Mouse (Mus musculus): ENCODE measurements around the gene Gcgr. TPM values are rescaled to one million over a fixed set of nuclear protein-coding genes. Genes with fewer than 3 reads are reported as not detected.

Gcgr gene
- total RNA-seq, 1 experiment = 0.40 TPM

- no peak for TF ChIP-seq ZC3H11A (IDR thresholded peaks at IDR 0.05; ENCODE audit: borderline replicate concordance, low read depth, low read length)
- no peak for TF ChIP-seq ZNF384 (IDR thresholded peaks at IDR 0.05; ENCODE audit: low read depth, low read length)
- TF ChIP-seq HCFC1 (IDR thresholded peaks at IDR 0.05; ENCODE audit: borderline replicate concordance, insufficient read depth, low read length) = no peak
- TF ChIP-seq MAFK (IDR thresholded peaks at IDR 0.05; ENCODE audit: insufficient read depth, low read depth, low read length) = no peak
- Histone ChIP-seq H3K27ac (ENCODE audit: insufficient read depth, low read depth, low read length, poor library complexity, severe bottlenecking) (no peak overlapping the region), H3K4me3 (ENCODE audit: insufficient read depth in 1 of 2, low read depth in 1 of 2, low read length in 2 of 2, poor library complexity in 1 of 2, severe bottlenecking in 1 of 2) (no peak overlapping the region), H3K4me1 (ENCODE audit: control insufficient read depth in 2 of 2, insufficient read depth in 2 of 2, low read length in 2 of 2, poor library complexity in 1 of 2) (peaks cover 1 to 27% of the 10 kb centered on the region in 2 experiments; a peak in 2 of 4 replicates), H3K9me3 (ENCODE audit: control insufficient read depth, insufficient read depth, low read depth, low read length) (no peaks in the 10 kb centered on the region), H3K9ac (ENCODE audit: insufficient read depth, low read depth, low read length, poor library complexity, severe bottlenecking) (no peak overlapping the region), H3K36me3 (ENCODE audit: control insufficient read depth, insufficient read depth, low read length, poor library complexity, severe bottlenecking) (peaks cover 34% of the 10 kb centered on the region)
- DNase-seq (ENCODE audit: low read depth, low spot score) = no peak
- in situ Hi-C loops (cut with MboI; ENCODE audit: low sequenced_read_pairs in 2 of 2, unreplicated experiment in 2 of 2) = no loop called here
Observed at GRCm38 (mm10) chr11:120575940-120576339, 45.4 kb downstream of the Gcgr start.

DNA sequence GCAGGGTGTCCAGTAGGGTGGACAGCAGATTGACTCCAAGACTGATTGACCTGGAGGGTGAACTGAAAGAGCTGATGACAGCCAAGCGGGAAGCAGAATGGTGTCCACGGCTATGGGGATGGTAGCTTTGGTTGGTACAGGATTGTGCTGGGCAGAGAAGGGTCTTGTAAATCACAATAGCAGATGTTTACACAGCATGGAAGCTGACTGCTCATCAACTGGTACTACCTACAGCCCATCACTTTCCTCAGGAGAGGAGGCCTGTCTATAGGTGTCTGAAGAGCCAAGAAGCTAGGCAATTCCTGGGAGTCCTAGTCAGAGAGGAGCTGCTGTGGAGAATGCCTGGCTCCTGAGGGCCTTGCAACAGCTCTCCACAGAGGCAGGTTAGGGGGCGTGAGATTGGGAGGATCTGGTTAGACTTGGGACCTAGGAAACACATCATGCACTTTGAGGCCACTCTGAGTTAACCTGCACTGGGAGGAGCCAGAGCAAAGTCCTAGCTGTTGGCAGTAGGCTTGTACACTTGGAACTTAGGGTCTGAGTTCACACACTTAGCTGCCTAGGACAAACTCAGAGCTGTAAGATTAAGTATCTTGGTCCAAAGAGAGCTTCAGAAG lies 46.0 kb downstream of the Gcgr start:
- peaks cover 28% of the 10 kb centered on the region for H3K36me3 ChIP-seq (ENCODE audit: control insufficient read depth, insufficient read depth, low read length, poor library complexity, severe bottlenecking)
- in situ Hi-C loops (cut with MboI; ENCODE audit: low sequenced_read_pairs in 2 of 2, unreplicated experiment in 2 of 2) = no loop called here
- no peak for DNase-seq (ENCODE audit: low read depth, low spot score)
- H3K27ac ChIP-seq (ENCODE audit: insufficient read depth, low read depth, low read length, poor library complexity, severe bottlenecking) = no peak overlapping the region
- no peak overlapping the region for H3K9ac ChIP-seq (ENCODE audit: insufficient read depth, low read depth, low read length, poor library complexity, severe bottlenecking)
- no peaks in the 10 kb centered on the region for H3K9me3 ChIP-seq (ENCODE audit: control insufficient read depth, insufficient read depth, low read depth, low read length)
- H3K4me1 ChIP-seq (ENCODE audit: control insufficient read depth in 2 of 2, insufficient read depth in 2 of 2, low read length in 2 of 2, poor library complexity in 1 of 2) = peaks cover 0 to 24% of the 10 kb centered on the region in 2 experiments; a peak in 2 of 4 replicates
- no peak overlapping the region for H3K4me3 ChIP-seq (ENCODE audit: insufficient read depth in 1 of 2, low read depth in 1 of 2, low read length in 2 of 2, poor library complexity in 1 of 2, severe bottlenecking in 1 of 2)
- TF ChIP-seq HCFC1 (IDR thresholded peaks at IDR 0.05; ENCODE audit: borderline replicate concordance, insufficient read depth, low read length) (no peak), CHD2 (IDR thresholded peaks at IDR 0.05; ENCODE audit: low read depth, low read length) (no peak), ZC3H11A (IDR thresholded peaks at IDR 0.05; ENCODE audit: borderline replicate concordance, low read depth, low read length) (no peak), ZNF384 (IDR thresholded peaks at IDR 0.05; ENCODE audit: low read depth, low read length) (no peak), MAFK (IDR thresholded peaks at IDR 0.05; ENCODE audit: insufficient read depth, low read depth, low read length) (no peak)

DNA sequence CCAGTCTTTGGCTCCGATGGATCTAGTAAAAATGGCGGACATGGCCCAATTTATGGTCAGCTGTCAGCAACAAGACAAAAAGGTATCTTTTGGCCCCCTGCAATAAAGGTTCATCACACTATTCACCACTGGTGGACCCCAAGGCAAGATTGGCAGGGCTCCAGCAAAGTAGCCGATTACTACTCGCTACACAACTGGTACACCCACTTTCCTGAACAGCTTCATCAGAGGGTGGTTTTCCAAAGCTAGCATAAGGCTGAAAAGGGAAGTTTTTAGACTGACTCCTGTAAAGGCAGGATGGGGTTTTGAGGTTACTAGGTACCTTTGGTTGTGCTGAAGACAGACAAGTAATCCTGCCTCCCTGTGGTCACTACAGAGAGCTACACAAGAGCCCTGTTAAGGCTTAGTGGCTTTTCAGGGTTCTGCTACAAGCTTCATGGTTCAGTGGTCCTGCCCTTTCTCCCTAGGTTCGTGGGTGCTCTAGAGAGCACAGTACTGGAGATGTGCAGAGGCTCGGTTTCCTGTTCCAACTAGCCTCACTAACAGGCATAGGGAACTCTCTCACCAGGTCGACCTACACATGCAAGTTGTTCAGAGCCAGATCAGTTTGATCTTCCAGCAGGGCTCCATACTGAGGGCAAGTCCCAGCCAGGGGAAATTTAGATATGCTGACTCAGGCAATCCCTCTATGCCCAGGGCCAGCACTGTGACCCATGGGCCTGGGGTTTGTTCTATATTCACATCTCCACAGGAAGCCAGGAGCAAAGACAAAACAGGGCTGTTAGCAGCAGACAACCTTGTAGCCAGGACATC lies 46.9 kb downstream of the Gcgr start:
- Histone ChIP-seq H3K9me3 (ENCODE audit: control insufficient read depth, insufficient read depth, low read depth, low read length) (no peaks in the 10 kb centered on the region), H3K4me1 (ENCODE audit: control insufficient read depth in 2 of 2, insufficient read depth in 2 of 2, low read length in 2 of 2, poor library complexity in 1 of 2) (peaks cover 3 to 21% of the 10 kb centered on the region in 2 experiments), H3K27ac (ENCODE audit: insufficient read depth, low read depth, low read length, poor library complexity, severe bottlenecking) (no peak overlapping the region; the same call in 1 of the 2 replicates), H3K9ac (ENCODE audit: insufficient read depth, low read depth, low read length, poor library complexity, severe bottlenecking) (no peak overlapping the region), H3K36me3 (ENCODE audit: control insufficient read depth, insufficient read depth, low read length, poor library complexity, severe bottlenecking) (peaks cover 28% of the 10 kb centered on the region), H3K4me3 (ENCODE audit: insufficient read depth in 1 of 2, low read depth in 1 of 2, low read length in 2 of 2, poor library complexity in 1 of 2, severe bottlenecking in 1 of 2) (no peak overlapping the region)
- TF ChIP-seq ZNF384 (IDR thresholded peaks at IDR 0.05; ENCODE audit: low read depth, low read length) (no peak), ZC3H11A (IDR thresholded peaks at IDR 0.05; ENCODE audit: borderline replicate concordance, low read depth, low read length) (0 out of 2 replicates have a peak, but pooled peaks have one; percentile 3), MAFK (IDR thresholded peaks at IDR 0.05; ENCODE audit: insufficient read depth, low read depth, low read length) (peak; percentile 73), HCFC1 (IDR thresholded peaks at IDR 0.05; ENCODE audit: borderline replicate concordance, insufficient read depth, low read length) (no peak), CHD2 (IDR thresholded peaks at IDR 0.05; ENCODE audit: low read depth, low read length) (no peak)
- DNase-seq (ENCODE audit: low read depth, low spot score) = no peak
- in situ Hi-C loops (cut with MboI; ENCODE audit: low sequenced_read_pairs in 2 of 2, unreplicated experiment in 2 of 2) = no loop called here

DNA sequence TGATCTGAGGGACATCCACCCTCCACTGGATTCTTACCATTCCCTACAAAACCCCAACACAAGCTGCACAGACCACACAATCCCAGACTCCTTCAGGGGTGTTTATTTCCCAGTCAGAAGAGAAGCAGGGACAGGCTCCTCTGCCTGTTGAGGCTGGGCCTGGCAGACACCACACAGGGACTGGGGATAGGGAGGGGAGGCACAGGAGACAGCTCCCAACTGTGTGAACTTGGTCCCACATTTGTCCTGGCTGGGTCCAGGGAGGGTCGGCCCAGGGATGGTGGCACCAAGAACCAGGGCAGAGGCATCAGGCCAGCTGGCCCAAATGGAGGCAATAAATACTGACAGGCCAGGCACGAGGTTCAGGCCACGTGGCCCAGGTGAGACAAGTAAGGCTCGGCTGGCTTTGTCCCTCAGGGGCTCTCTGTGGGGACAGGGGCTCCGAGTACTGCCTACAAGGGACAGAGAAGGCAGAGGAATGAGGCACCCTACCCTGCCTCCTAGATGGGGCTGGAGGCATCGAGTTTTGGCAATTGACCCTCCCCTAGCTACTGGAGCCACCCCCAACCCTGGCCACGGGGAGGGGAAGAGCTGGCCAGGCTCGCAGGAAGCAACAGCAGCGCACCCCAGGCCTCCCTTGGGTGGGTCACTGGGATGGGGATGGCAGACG lies 47.7 kb downstream of the Gcgr start:
- Histone ChIP-seq H3K36me3 (ENCODE audit: control insufficient read depth, insufficient read depth, low read length, poor library complexity, severe bottlenecking) (peaks cover 28% of the 10 kb centered on the region), H3K4me1 (ENCODE audit: control insufficient read depth in 2 of 2, insufficient read depth in 2 of 2, low read length in 2 of 2, poor library complexity in 1 of 2) (peaks cover 3 to 21% of the 10 kb centered on the region in 2 experiments), H3K4me3 (ENCODE audit: insufficient read depth in 1 of 2, low read depth in 1 of 2, low read length in 2 of 2, poor library complexity in 1 of 2, severe bottlenecking in 1 of 2) (no peak overlapping the region), H3K9ac (ENCODE audit: insufficient read depth, low read depth, low read length, poor library complexity, severe bottlenecking) (no peak overlapping the region), H3K9me3 (ENCODE audit: control insufficient read depth, insufficient read depth, low read depth, low read length) (no peaks in the 10 kb centered on the region), H3K27ac (ENCODE audit: insufficient read depth, low read depth, low read length, poor library complexity, severe bottlenecking) (no peak overlapping the region; the same call in 1 of the 2 replicates)
- no peak for DNase-seq (ENCODE audit: low read depth, low spot score)
- in situ Hi-C loops (cut with MboI; ENCODE audit: low sequenced_read_pairs in 2 of 2, unreplicated experiment in 2 of 2) = no loop called here
- TF ChIP-seq MAFK (IDR thresholded peaks at IDR 0.05; ENCODE audit: insufficient read depth, low read depth, low read length) (no peak), ZC3H11A (IDR thresholded peaks at IDR 0.05; ENCODE audit: borderline replicate concordance, low read depth, low read length) (no peak), HCFC1 (IDR thresholded peaks at IDR 0.05; ENCODE audit: borderline replicate concordance, insufficient read depth, low read length) (no peak), CHD2 (IDR thresholded peaks at IDR 0.05; ENCODE audit: low read depth, low read length) (no peak), ZNF384 (IDR thresholded peaks at IDR 0.05; ENCODE audit: low read depth, low read length) (no peak)
